Comparison of ENCODE assay signal across 16 mouse cellular contexts in the genomic region with DNA sequence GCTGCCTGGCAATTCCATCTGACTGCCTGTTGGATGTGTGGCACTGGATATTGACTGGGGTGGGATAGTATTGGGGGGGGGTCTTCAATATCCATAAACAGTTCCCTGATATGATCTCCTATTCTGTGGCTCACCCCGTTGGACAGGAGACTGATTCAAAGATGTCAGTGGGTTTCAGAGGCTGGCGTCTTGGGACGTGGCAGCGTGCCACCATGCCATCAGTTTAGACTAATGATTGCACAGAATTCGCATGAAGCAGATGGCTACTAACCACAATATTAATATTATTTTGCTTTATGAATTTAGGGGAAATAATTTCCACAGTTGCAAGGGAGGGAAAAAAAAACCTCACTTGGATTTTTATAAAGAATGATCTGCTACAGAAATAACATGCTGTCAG. TPM values are rescaled to one million over a fixed set of nuclear protein-coding genes. Genes with fewer than 3 reads are reported as not detected.
"Had no signal": no experiment of that assay in that cellular context is flagged by ENCODE, and none has a peak within 500 bp of the region (broad histone marks: within the 10 kb centered on the region; RNA-seq: fewer than 3 reads in every experiment).

No protein-coding gene starts in this region.

- ATAC-seq: liver, embryonic 12.5 days; midbrain, embryonic 13.5 days; midbrain, embryonic 16.5 days had no signal

- H3K4me1 ChIP-seq: kidney, embryonic 15.5 days; limb, embryonic 10.5 days; limb, embryonic 13.5 days; liver, embryonic 12.5 days; liver, embryonic 15.5 days; midbrain, embryonic 13.5 days had no signal

- H3K36me3 ChIP-seq: kidney, embryonic 15.5 days; limb, embryonic 10.5 days; limb, embryonic 13.5 days; liver, embryonic 12.5 days; liver, embryonic 15.5 days; midbrain, embryonic 13.5 days had no signal

- H3K9me3 ChIP-seq: kidney, embryonic 15.5 days; limb, embryonic 10.5 days; limb, embryonic 13.5 days; liver, embryonic 12.5 days; liver, embryonic 15.5 days; midbrain, embryonic 13.5 days had no signal

- H3K4me3 ChIP-seq: kidney, embryonic 15.5 days; limb, embryonic 10.5 days; limb, embryonic 13.5 days; liver, embryonic 12.5 days; liver, embryonic 15.5 days; midbrain, embryonic 13.5 days had no signal

- DNase-seq: kidney, postnatal 10 days; kidney, postnatal 36 days; layer of hippocampus, postnatal 36 days; liver; lung, adult 18-20 months; thymus, adult 18-20 months; thymus, postnatal 36 days had no signal

- H3K27me3 ChIP-seq: kidney, embryonic 15.5 days; limb, embryonic 13.5 days; liver, embryonic 12.5 days; liver, embryonic 15.5 days; midbrain, embryonic 13.5 days had no signal

- H3K4me2 ChIP-seq: kidney, embryonic 15.5 days; limb, embryonic 13.5 days; liver, embryonic 12.5 days; liver, embryonic 15.5 days; midbrain, embryonic 13.5 days had no signal

- H3K27ac ChIP-seq: kidney, embryonic 15.5 days; limb, embryonic 10.5 days; limb, embryonic 13.5 days; liver, embryonic 12.5 days; liver, embryonic 15.5 days; macrophage; midbrain, embryonic 13.5 days had no signal

- H3K9ac ChIP-seq: kidney, embryonic 15.5 days; limb, embryonic 13.5 days; liver, embryonic 12.5 days; liver, embryonic 15.5 days; midbrain, embryonic 13.5 days had no signal

RNA-seq across cellular contexts. Expression of a gene that starts 10.2 kb away (rescaled TPM):
- total RNA-seq: megakaryocyte, adult 5-6 weeks had no signal
- polyA plus RNA-seq: macrophage had no signal
